Mouse (Mus musculus): ENCODE data around the gene Lypd6.

DNA sequence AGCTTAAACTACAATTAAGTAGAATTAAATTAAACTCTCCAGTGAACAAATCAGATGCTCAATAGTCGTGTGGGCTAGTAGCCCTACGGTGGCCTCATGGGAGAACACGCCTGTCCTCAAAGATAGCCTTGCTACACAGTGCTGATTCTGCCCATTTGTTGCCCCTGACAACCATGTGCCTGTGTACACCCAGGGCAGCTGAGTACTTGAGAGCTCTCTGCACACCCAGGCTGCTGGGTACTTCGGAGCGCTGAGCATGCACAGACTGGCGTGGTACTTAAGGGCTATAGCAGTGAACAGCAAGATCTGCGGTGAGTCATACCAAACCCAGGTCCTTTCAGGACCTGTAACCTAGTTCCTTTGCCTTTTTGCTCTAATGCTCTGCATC lies 84.0 kb downstream of the Lypd6 start:
- TF ChIP-seq GATA1 (IDR thresholded peaks at IDR 0.05; ENCODE audit: borderline replicate concordance, low read length) (no peak), FLI1 (IDR thresholded peaks at IDR 0.05; ENCODE audit: low read length) (no peak)

Measured in megakaryocyte, embryonic 14.5 days (primary cell).